Mouse (Mus musculus) gonadal fat pad, adult 2 months (tissue): ENCODE measurements around the gene Aplnr. TPM values are rescaled to one million over a fixed set of nuclear protein-coding genes. Genes with fewer than 3 reads are reported as not detected.

ENCODE experiments used
- DNase-seq: peaks from one replicate; pipeline ENCODE4 v3.0.0-alpha.2; 2012; ENCODE audit warnings: low read depth
- polyA plus RNA-seq: library from polyadenylated mRNA; depleted of rRNA; stranded (reverse); fragments of >200 nt; gene quantifications from 2 replicates; pipeline ENCODE4 v1.2.3, GENCODE M21; 2012; rRNA removed

Aplnr gene
- polyA plus RNA-seq, 1 experiment = 21.7 TPM

DNA sequence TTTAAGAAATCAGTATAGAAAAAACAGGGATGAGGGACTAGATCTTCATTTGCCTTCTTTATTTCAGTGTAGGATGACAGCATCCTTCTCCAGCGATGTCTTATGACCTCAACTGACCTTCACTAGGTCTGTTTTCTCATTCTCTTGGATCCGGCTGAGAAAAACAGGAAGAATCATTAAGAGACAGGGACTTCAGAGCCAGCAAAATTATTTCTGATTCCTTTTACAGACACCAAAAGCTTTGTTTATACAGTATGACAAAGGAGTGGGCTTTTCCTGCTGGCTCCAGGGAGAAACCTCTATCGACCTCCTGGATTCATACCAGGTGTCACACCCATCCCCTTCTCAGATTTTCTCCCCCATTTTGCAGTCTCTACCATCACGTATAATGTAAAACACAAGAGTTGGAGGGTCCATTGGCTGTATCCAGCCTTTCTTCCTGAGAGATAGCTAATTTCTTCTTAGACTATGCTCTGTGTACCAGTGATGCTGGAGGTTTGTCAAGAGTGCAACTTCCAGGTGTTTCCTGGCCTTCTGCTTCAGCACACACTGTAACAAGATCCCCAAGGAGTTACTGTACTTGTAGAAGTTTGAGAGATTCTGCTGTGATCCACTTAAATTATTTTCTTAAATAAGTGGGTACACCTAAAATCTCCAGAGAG, 42.2 kb downstream of the Aplnr start:
- DNase-seq = no peak

DNA sequence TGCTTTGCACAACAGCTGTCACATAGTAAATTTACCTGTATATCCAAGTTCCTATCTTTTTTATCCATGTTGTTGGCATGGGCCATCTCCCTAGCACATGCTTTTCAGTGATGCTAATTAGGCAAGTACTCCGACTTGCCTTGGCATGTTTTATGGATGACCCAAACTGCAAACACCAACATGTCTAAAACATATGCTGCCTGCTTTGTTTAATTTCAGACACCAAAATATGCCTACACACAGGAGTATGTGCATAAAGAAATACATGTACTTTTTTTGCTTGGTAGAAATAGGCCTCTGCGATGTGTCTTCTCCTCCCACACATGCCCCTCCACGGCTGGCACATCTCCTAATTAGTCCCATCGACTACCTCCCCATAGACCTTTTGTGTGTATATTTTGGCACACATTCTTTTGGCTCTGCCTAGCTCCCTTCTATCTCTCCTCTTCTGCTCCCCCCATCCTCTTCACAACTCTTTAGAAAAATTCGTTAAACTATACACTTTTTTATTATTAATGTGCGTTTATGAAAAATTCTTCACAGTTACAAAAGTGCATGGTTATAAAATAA, 51.6 kb downstream of the Aplnr start:
- DNase-seq = no peak

Other genes with a start within 250 kb of the Aplnr start
- 7.6 and 8.4 TPM in 2 replicates for gene Rtn4rl2, start 249.5 kb upstream of the Aplnr start, polyA plus RNA-seq
- gene Slc43a3, start 199.6 kb upstream of the Aplnr start, polyA plus RNA-seq = 88.9 and 136 TPM in 2 replicates
- 0.23 TPM in 1 of 2 replicates, not detected in the other for gene Prg2, start 155.8 kb upstream of the Aplnr start, polyA plus RNA-seq
- gene Prg3, start 148.0 kb upstream of the Aplnr start, polyA plus RNA-seq = not detected in 2 replicates
- 97.4 and 106 TPM in 2 replicates for gene Ssrp1, start 99.0 kb upstream of the Aplnr start, polyA plus RNA-seq
- gene P2rx3, start 98.8 kb upstream of the Aplnr start, polyA plus RNA-seq = 2.4 and 2.6 TPM in 2 replicates
- 91.0 and 121 TPM in 2 replicates for gene Tnks1bp1, start 88.2 kb upstream of the Aplnr start, polyA plus RNA-seq
- gene Lrrc55, start 61.0 kb downstream of the Aplnr start, polyA plus RNA-seq = 0.20 and 0.38 TPM in 2 replicates
- not detected in 2 replicates for gene Olfr987, start 203.1 kb downstream of the Aplnr start, polyA plus RNA-seq
- gene Olfr988, start 227.0 kb downstream of the Aplnr start, polyA plus RNA-seq = not detected in 2 replicates